Mouse (Mus musculus): ENCODE data around the gene Shld2.
"Not testable (repeated sequence)": the region's sequence is repeated elsewhere in the genome, so short reads cannot be mapped to it uniquely, and the experiment has no call there.

Gene Shld2

GRCm38 (mm10) chr14:34279726-34280125 is 30.6 kb downstream of the Shld2 start:
- DNase-seq, result peak in 1 of 2 experiments; percentile 39

- no peak for DNase-seq
Observed at GRCm38 (mm10) chr14:34275225-34275624, 35.1 kb downstream of the Shld2 start.

- no peak for DNase-seq
Observed at GRCm38 (mm10) chr14:34274141-34274540, 36.2 kb downstream of the Shld2 start.

GRCm38 (mm10) chr14:34273280-34273679 is 37.0 kb downstream of the Shld2 start:
- no peak for DNase-seq

GRCm38 (mm10) chr14:34268046-34268445 is 42.2 kb downstream of the Shld2 start:
- no peak for DNase-seq

- DNase-seq, result not testable (repeated sequence)
Observed at GRCm38 (mm10) chr14:34258525-34258924, 51.8 kb downstream of the Shld2 start.

- DNase-seq, result no peak
Observed at GRCm38 (mm10) chr14:34253261-34253660, 57.0 kb downstream of the Shld2 start.

- DNase-seq, result no peak
Observed at GRCm38 (mm10) chr14:34252470-34253145, 57.7 kb downstream of the Shld2 start.

GRCm38 (mm10) chr14:34240676-34241075 is 69.6 kb downstream of the Shld2 start:
- no peak for DNase-seq

- DNase-seq, result no peak
Observed at GRCm38 (mm10) chr14:34240263-34240662, 70.0 kb downstream of the Shld2 start.

- DNase-seq, result peak; percentile 81 to 88
Observed at GRCm38 (mm10) chr14:34234630-34235380, 75.5 kb downstream of the Shld2 start.

- no peak for DNase-seq
Observed at GRCm38 (mm10) chr14:34233846-34234245, 76.4 kb downstream of the Shld2 start.

GRCm38 (mm10) chr14:34232866-34233680 is 77.2 kb downstream of the Shld2 start:
- DNase-seq, result no peak

GRCm38 (mm10) chr14:34232340-34232739 is 78.0 kb downstream of the Shld2 start:
- DNase-seq, result no peak

GRCm38 (mm10) chr14:34228830-34229506 is 81.3 kb downstream of the Shld2 start:
- DNase-seq, result no peak

- DNase-seq, result no peak
Observed at GRCm38 (mm10) chr14:34227981-34228380, 82.3 kb downstream of the Shld2 start.

- no peak for DNase-seq
Observed at GRCm38 (mm10) chr14:34226566-34226965, 83.7 kb downstream of the Shld2 start.

- no peak for DNase-seq
Observed at GRCm38 (mm10) chr14:34225986-34226385, 84.3 kb downstream of the Shld2 start.

- DNase-seq, result no peak
Observed at GRCm38 (mm10) chr14:34223362-34223898, 86.9 kb downstream of the Shld2 start.

- no peak for DNase-seq
Observed at GRCm38 (mm10) chr14:34221416-34222077, 88.7 kb downstream of the Shld2 start.

- no peak for DNase-seq
Observed at GRCm38 (mm10) chr14:34220426-34220825, 89.9 kb downstream of the Shld2 start.

GRCm38 (mm10) chr14:34219786-34220198 is 90.5 kb downstream of the Shld2 start:
- no peak for DNase-seq

Data from kidney, postnatal 25 days (tissue).